ENCODE assay signal across 36 mouse cellular contexts in the genomic region with DNA sequence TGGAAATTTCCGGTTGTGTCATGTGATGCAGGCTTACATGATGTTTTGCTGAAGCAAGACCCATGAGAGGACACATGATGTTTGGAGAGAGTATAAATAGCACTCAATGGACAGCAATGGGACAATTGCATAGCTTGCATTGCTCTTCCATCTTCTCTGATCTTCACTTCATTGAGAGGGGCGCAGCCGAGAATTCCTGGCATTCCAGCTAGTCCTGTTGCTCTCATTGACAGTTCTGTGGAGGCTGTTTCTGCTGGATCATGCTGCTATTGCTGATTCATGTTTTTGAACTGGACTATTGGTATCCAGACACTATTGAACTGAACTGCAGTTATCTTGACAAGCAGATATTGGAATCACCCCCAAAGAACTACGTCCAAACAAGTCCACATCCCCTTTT. TPM values are rescaled to one million over a fixed set of nuclear protein-coding genes. Genes with fewer than 3 reads are reported as not detected.
A peak's percentile ranks its signal among the peaks of the same experiment; 100 is the strongest.
DNase-seq lines count a peak whose midpoint lies in the region; ATAC-seq and TF ChIP-seq lines count a peak whose summit lies in the region.
"Had no signal": no experiment of that assay in that cellular context is flagged by ENCODE, and none has a peak within 500 bp of the region (broad histone marks: within the 10 kb centered on the region; RNA-seq: fewer than 3 reads in every experiment).

No protein-coding gene starts in this region.

- no peaks in the 10 kb centered on the region for H3K36me3 ChIP-seq in ES-E14 (ENCODE audit: control insufficient read depth, insufficient read depth, low read length, poor library complexity, severe bottlenecking)
- no peaks in the 10 kb centered on the region for H3K36me3 ChIP-seq in forebrain, embryonic 14.5 days (ENCODE audit: control insufficient read depth, insufficient read depth, low read length)
- H3K36me3 ChIP-seq in hindbrain, embryonic 11.5 days (ENCODE audit: control insufficient read depth, insufficient read depth, low read length): no peaks in the 10 kb centered on the region
- H3K36me3 ChIP-seq: embryonic facial prominence, embryonic 10.5 days; embryonic facial prominence, embryonic 13.5 days; forebrain, embryonic 12.5 days; heart, embryonic 12.5 days; heart, embryonic 15.5 days; hindbrain, embryonic 10.5 days had no signal

- ATAC-seq in forebrain, embryonic 14.5 days: no peak
- no peak for ATAC-seq in hindbrain, embryonic 11.5 days (ENCODE audit: low FRiP score)
- ATAC-seq: activated CD4-positive, CD25-positive, alpha-beta regulatory T cell, adult 4 months; forebrain, embryonic 16.5 days; hindbrain, postnatal 0 days; inflammation-experienced regulatory T-cells, adult 6 months; intestine, embryonic 16.5 days; Patski had no signal

- no peaks in the 10 kb centered on the region for H3K9me3 ChIP-seq in ES-E14 (ENCODE audit: control insufficient read depth, insufficient read depth, low read depth, low read length)
- H3K9me3 ChIP-seq in forebrain, embryonic 14.5 days (replicated peaks; ENCODE audit: control insufficient read depth, low read length): no peaks in the 10 kb centered on the region; the same call in 1 of the 2 replicates
- H3K9me3 ChIP-seq in hindbrain, embryonic 11.5 days (ENCODE audit: control insufficient read depth, low read length): no peaks in the 10 kb centered on the region
- H3K9me3 ChIP-seq: embryonic facial prominence, embryonic 10.5 days; embryonic facial prominence, embryonic 13.5 days; forebrain, embryonic 12.5 days; heart, embryonic 15.5 days; hindbrain, embryonic 10.5 days had no signal

- no peak overlapping the region for H3K9ac ChIP-seq in ES-E14 (ENCODE audit: insufficient read depth, low read depth, low read length, poor library complexity, severe bottlenecking)
- no peak overlapping the region for H3K9ac ChIP-seq in forebrain, embryonic 14.5 days (ENCODE audit: low read length)
- H3K9ac ChIP-seq in hindbrain, embryonic 11.5 days (ENCODE audit: low read depth, low read length): no peak overlapping the region
- H3K9ac ChIP-seq: embryonic facial prominence, embryonic 13.5 days; forebrain, embryonic 12.5 days; heart, embryonic 12.5 days; heart, embryonic 15.5 days; hindbrain, embryonic 14.5 days had no signal

- H3K4me1 ChIP-seq in ES-E14 (ENCODE audit: control insufficient read depth in 2 of 2, insufficient read depth in 2 of 2, low read length in 2 of 2, poor library complexity in 1 of 2): no peaks in the 10 kb centered on the region
- H3K4me1 ChIP-seq in forebrain, embryonic 14.5 days (ENCODE audit: control insufficient read depth, insufficient read depth, low read length): no peaks in the 10 kb centered on the region
- H3K4me1 ChIP-seq in hindbrain, embryonic 11.5 days (replicated peaks; ENCODE audit: control insufficient read depth, insufficient read depth, low read length): no peaks in the 10 kb centered on the region
- H3K4me1 ChIP-seq: embryonic facial prominence, embryonic 10.5 days; embryonic facial prominence, embryonic 13.5 days; forebrain, embryonic 12.5 days; heart, embryonic 12.5 days; heart, embryonic 15.5 days; hindbrain, embryonic 10.5 days had no signal

- H3K27ac ChIP-seq in ES-E14 (ENCODE audit: insufficient read depth, low read depth, low read length, poor library complexity, severe bottlenecking): no peak overlapping the region
- H3K27ac ChIP-seq in forebrain, embryonic 14.5 days (ENCODE audit: low read depth, low read length): no peak overlapping the region
- H3K27ac ChIP-seq in hindbrain, embryonic 11.5 days (ENCODE audit: low read depth, low read length): no peak overlapping the region
- H3K27ac ChIP-seq: embryonic facial prominence, embryonic 10.5 days; embryonic facial prominence, embryonic 13.5 days; forebrain, embryonic 12.5 days; heart, embryonic 15.5 days; hindbrain, embryonic 10.5 days; hindbrain, embryonic 14.5 days; hindbrain, postnatal 0 days had no signal

- 77% methylated on average over 4 of the region's 4 CpGs for WGBS in forebrain, embryonic 14.5 days
- 75% methylated on average over 4 of the region's 4 CpGs for WGBS in hindbrain, embryonic 11.5 days

- H3K4me2 ChIP-seq in forebrain, embryonic 14.5 days (ENCODE audit: low read length): no peak overlapping the region
- no peak overlapping the region for H3K4me2 ChIP-seq in hindbrain, embryonic 11.5 days (replicated peaks; ENCODE audit: low read depth, low read length)
- H3K4me2 ChIP-seq: embryonic facial prominence, embryonic 13.5 days; forebrain, embryonic 12.5 days; heart, embryonic 12.5 days; heart, embryonic 15.5 days; hindbrain, embryonic 14.5 days had no signal

- H3K4me3 ChIP-seq in ES-E14 (ENCODE audit: insufficient read depth in 1 of 2, low read depth in 1 of 2, low read length in 2 of 2, poor library complexity in 1 of 2, severe bottlenecking in 1 of 2): no peak overlapping the region
- H3K4me3 ChIP-seq in forebrain, embryonic 14.5 days (ENCODE audit: low read depth, low read length): no peak overlapping the region
- no peak overlapping the region for H3K4me3 ChIP-seq in hindbrain, embryonic 11.5 days (ENCODE audit: low read depth, low read length)
- H3K4me3 ChIP-seq: embryonic facial prominence, embryonic 10.5 days; embryonic facial prominence, embryonic 13.5 days; erythroblast, embryonic 14.5 days; forebrain, embryonic 12.5 days; heart, embryonic 12.5 days; heart, embryonic 15.5 days; hindbrain, embryonic 10.5 days had no signal

- DNase-seq in ES-E14 (ENCODE audit: low read depth, low spot score): no peak
- peak; percentile 71 for DNase-seq in ZHBTc4 (ENCODE audit: low read depth, low spot score)
- DNase-seq in embryo, embryonic 11 days: peak; percentile 7
- DNase-seq in forebrain, embryonic 14.5 days (ENCODE audit: low spot score): no peak
- DNase-seq in adrenal gland, adult (ENCODE audit: inconsistent age in 2 of 2, low spot score in 1 of 2): no peak
- DNase-seq in hindbrain, embryonic 11.5 days (ENCODE audit: low spot score): no peak
- DNase-seq: adrenal gland, adult 2 months; adrenal gland, postnatal 14 days; B cell, adult 2 months; cerebellum, adult 11 months; cerebellum, adult 2 months; cerebellum, adult 9-11 months; cerebellum, postnatal 25 days; gastrocnemius, postnatal 10 days; heart, adult 11 months; heart, postnatal 10 days; heart, postnatal 36 days; kidney, adult 18-20 months; kidney, adult 9 months had no signal

- no peaks in the 10 kb centered on the region for H3K27me3 ChIP-seq in forebrain, embryonic 14.5 days (replicated peaks; ENCODE audit: control insufficient read depth, insufficient read depth, low read length)
- no peaks in the 10 kb centered on the region for H3K27me3 ChIP-seq in hindbrain, embryonic 11.5 days (ENCODE audit: control insufficient read depth, insufficient read depth, low read length)
- H3K27me3 ChIP-seq: CH12.LX; embryonic facial prominence, embryonic 13.5 days; forebrain, embryonic 12.5 days; heart, embryonic 12.5 days; heart, embryonic 15.5 days had no signal

- in situ Hi-C loops in ES-E14 (cut with MboI; ENCODE audit: low sequenced_read_pairs in 2 of 2, unreplicated experiment in 2 of 2): no loop called here

TF ChIP-seq in ES-E14, 5 proteins besides CTCF, POLR2A, EP300 and RAD21:
- TF ChIP-seq ZC3H11A (IDR thresholded peaks at IDR 0.05; ENCODE audit: borderline replicate concordance, low read depth, low read length) (no peak), MAFK (IDR thresholded peaks at IDR 0.05; ENCODE audit: insufficient read depth, low read depth, low read length) (peak; percentile 60)
TF ChIP-seq in ES-E14: peak in this region for 1.

RNA-seq across cellular contexts. Expression of a gene that starts 12.8 kb away (rescaled TPM):
- total RNA-seq in ES-E14 (2012; rRNA removed): not detected in 2 replicates
- polyA plus RNA-seq in forebrain, embryonic 14.5 days (2014; fragmentation: Nextera tagmentation; extraction: Ambion mirVana): 0.99 and 1.1 TPM in 2 replicates
- polyA plus RNA-seq in hindbrain, embryonic 11.5 days (2014; fragmentation: Nextera tagmentation; extraction: Ambion mirVana): 2.1 and 2.3 TPM in 2 replicates
- total RNA-seq: adrenal gland, adult 2 months; adrenal gland, postnatal 14 days; adrenal gland, postnatal 4 days; CH12.LX; common myeloid progenitor, adult 5-6 weeks; gastrocnemius, postnatal 10 days; heart, postnatal 10 days; heart, postnatal 36 days; hindbrain, postnatal 0 days had no signal
- polyA plus RNA-seq: activated CD4-positive, CD25-positive, alpha-beta regulatory T cell, adult 4 months; adrenal gland, adult 2 months; embryonic facial prominence, embryonic 10.5 days; embryonic facial prominence, embryonic 13.5 days; erythroblast, embryonic 14.5 days; heart, embryonic 12.5 days; heart, embryonic 15.5 days; inflammation-experienced regulatory T-cells, adult 6 months; intestine, embryonic 16.5 days; Patski had no signal

Comparison
In these comparisons a context has a peak if more than half of its experiments do, and no peak if none do; other contexts are left out.
1. DNase-seq: peak in ZHBTc4 (single experiment) and embryo, embryonic 11 days (single experiment); none in ES-E14 (single experiment), forebrain, embryonic 14.5 days (single experiment), adrenal gland, adult (0 of 2) and hindbrain, embryonic 11.5 days (single experiment).